Mouse (Mus musculus) megakaryocyte, embryonic 14.5 days (primary cell): ENCODE data around the gene Gsg1. TPM values are rescaled to one million over a fixed set of nuclear protein-coding genes. Genes with fewer than 3 reads are reported as not detected.

Experiments used
- H3K27me3 ChIP-seq: replicated peaks from 2 replicates; pipeline ENCODE3; 2012; ENCODE audit warnings: inconsistent platforms
- H3K36me3 ChIP-seq: replicated peaks from 2 replicates; pipeline ENCODE3; 2012; ENCODE audit warnings: low read length, inconsistent platforms, mixed read lengths
- H3K4me1 ChIP-seq: 2 replicates; pipeline ENCODE4 v1.6.1; 2012; ENCODE audit warnings: inconsistent platforms
- H3K4me3 ChIP-seq: replicated peaks from 2 replicates; pipeline ENCODE3; 2012; ENCODE audit warnings: moderate library complexity, mild to moderate bottlenecking, inconsistent platforms
- H3K9me3 ChIP-seq: 2 replicates; pipeline ENCODE4 v1.6.1; 2012; ENCODE audit warnings: inconsistent platforms
- FLI1 ChIP-seq: IDR thresholded peaks from 2 replicates; pipeline ENCODE4 v1.6.1; 2012; ENCODE audit warnings: low read length, inconsistent platforms, mixed read lengths
- GATA1 ChIP-seq: IDR thresholded peaks from 3 replicates; pipeline ENCODE4 v1.6.1; 2012; ENCODE audit warnings: mixed read lengths, low read length, inconsistent platforms, borderline replicate concordance
- polyA plus RNA-seq: library from polyadenylated mRNA; stranded (reverse); fragments of >175 nt; gene quantifications from 2 replicates; pipeline ENCODE4 v1.2.3, GENCODE M21; 2012; ENCODE audit warnings: low replicate concordance; ENCODE audit not compliant: insufficient read depth

Gene Gsg1
- polyA plus RNA-seq, 1 experiment: not detected

GRCm38 (mm10) chr6:135240361-135240760, 13.8 kb downstream of the Gsg1 start:
- no peaks in the 10 kb centered on the region for H3K9me3 ChIP-seq
- H3K4me3 ChIP-seq: no peak overlapping the region

GRCm38 (mm10) chr6:135238211-135238610, 15.9 kb downstream of the Gsg1 start:
- Histone ChIP-seq H3K27me3 (peaks cover 8% of the 10 kb centered on the region), H3K4me1 (peaks cover 37% of the 10 kb centered on the region), H3K9me3 (no peaks in the 10 kb centered on the region), H3K36me3 (peaks cover 22% of the 10 kb centered on the region), H3K4me3 (no peak overlapping the region)
- TF ChIP-seq FLI1 (no peak), GATA1 (no peak)

More at GRCm38 (mm10) chr6:135240361-135240760, 13.8 kb downstream of the Gsg1 start:
- Histone ChIP-seq H3K36me3 (peaks cover 4% of the 10 kb centered on the region), H3K27me3 (peaks cover 23% of the 10 kb centered on the region), H3K4me1 (peaks cover 37% of the 10 kb centered on the region)
- TF ChIP-seq FLI1 (no peak), GATA1 (no peak)

- H3K27me3 ChIP-seq: peaks cover 8% of the 10 kb centered on the region
- H3K9me3 ChIP-seq: no peaks in the 10 kb centered on the region
- TF ChIP-seq GATA1 (no peak), FLI1 (no peak)
- peaks cover 44% of the 10 kb centered on the region for H3K4me1 ChIP-seq
- H3K36me3 ChIP-seq: peaks cover 31% of the 10 kb centered on the region
- peak overlapping the region; percentile 71 for H3K4me3 ChIP-seq
Observed at GRCm38 (mm10) chr6:135237326-135237725, 16.8 kb downstream of the Gsg1 start.

GRCm38 (mm10) chr6:135236576-135236975, 17.6 kb downstream of the Gsg1 start:
- Histone ChIP-seq H3K9me3 (no peaks in the 10 kb centered on the region), H3K4me1 (peaks cover 45% of the 10 kb centered on the region), H3K4me3 (no peak overlapping the region), H3K27me3 (peaks cover 8% of the 10 kb centered on the region), H3K36me3 (peaks cover 38% of the 10 kb centered on the region)
- TF ChIP-seq GATA1: no peak
- no peak for TF ChIP-seq FLI1

GRCm38 (mm10) chr6:135235742-135236141, 18.4 kb downstream of the Gsg1 start:
- peaks cover 39% of the 10 kb centered on the region for H3K4me1 ChIP-seq
- peaks cover 8% of the 10 kb centered on the region for H3K27me3 ChIP-seq
- peaks cover 43% of the 10 kb centered on the region for H3K36me3 ChIP-seq
- no peaks in the 10 kb centered on the region for H3K9me3 ChIP-seq
- no peak overlapping the region for H3K4me3 ChIP-seq
- TF ChIP-seq FLI1 (no peak), GATA1 (no peak)

GRCm38 (mm10) chr6:135232443-135233182, 21.5 kb downstream of the Gsg1 start:
- H3K4me1 ChIP-seq: peaks cover 53% of the 10 kb centered on the region
- TF ChIP-seq FLI1: no peak
- no peak for TF ChIP-seq GATA1
- no peaks in the 10 kb centered on the region for H3K9me3 ChIP-seq
- H3K4me3 ChIP-seq: peak overlapping the region; percentile 4
- H3K36me3 ChIP-seq: peaks cover 66% of the 10 kb centered on the region
- peaks cover 3% of the 10 kb centered on the region for H3K27me3 ChIP-seq

- Histone ChIP-seq H3K4me3 (no peak overlapping the region), H3K4me1 (peaks cover 42% of the 10 kb centered on the region), H3K27me3 (no peaks in the 10 kb centered on the region), H3K9me3 (no peaks in the 10 kb centered on the region), H3K36me3 (peaks cover 78% of the 10 kb centered on the region)
- TF ChIP-seq FLI1 (no peak), GATA1 (no peak)
Observed at GRCm38 (mm10) chr6:135230586-135230985, 23.6 kb downstream of the Gsg1 start.

- no peaks in the 10 kb centered on the region for H3K27me3 ChIP-seq
- H3K4me1 ChIP-seq: peaks cover 60% of the 10 kb centered on the region
- H3K4me3 ChIP-seq: no peak overlapping the region
- peaks cover 69% of the 10 kb centered on the region for H3K36me3 ChIP-seq
- H3K9me3 ChIP-seq: no peaks in the 10 kb centered on the region
- TF ChIP-seq GATA1: no peak
- no peak for TF ChIP-seq FLI1
Observed at GRCm38 (mm10) chr6:135228465-135228941, 25.6 kb downstream of the Gsg1 start.

GRCm38 (mm10) chr6:135223786-135224416, 30.2 kb downstream of the Gsg1 start:
- H3K9me3 ChIP-seq: no peaks in the 10 kb centered on the region
- peaks cover 55% of the 10 kb centered on the region for H3K36me3 ChIP-seq
- no peaks in the 10 kb centered on the region for H3K27me3 ChIP-seq
- no peak overlapping the region for H3K4me3 ChIP-seq
- H3K4me1 ChIP-seq: peaks cover 47% of the 10 kb centered on the region
- no peak for TF ChIP-seq FLI1
- TF ChIP-seq GATA1: no peak

GRCm38 (mm10) chr6:135219916-135220315, 34.2 kb downstream of the Gsg1 start:
- peaks cover 58% of the 10 kb centered on the region for H3K4me1 ChIP-seq
- no peak overlapping the region for H3K4me3 ChIP-seq
- H3K36me3 ChIP-seq: peaks cover 53% of the 10 kb centered on the region
- no peaks in the 10 kb centered on the region for H3K27me3 ChIP-seq
- TF ChIP-seq FLI1: no peak
- H3K9me3 ChIP-seq: peaks cover 7% of the 10 kb centered on the region; the same call in 1 of the 2 replicates
